Mouse (Mus musculus) embryonic facial prominence, embryonic 11.5 days (tissue): ENCODE results near the gene Lsp1. TPM values are rescaled to one million over a fixed set of nuclear protein-coding genes. Genes with fewer than 3 reads are reported as not detected.

Experiments
- ATAC-seq: fragments of 200-750 bp; cut with Nextera tagmentation; replicated peaks from 2 replicates; pipeline ENCODE4 v1.8.0; 2017; ENCODE audit warnings: low read depth; ENCODE audit not compliant: insufficient number of reproducible peaks, low FRiP score, low TSS enrichment
- DNase-seq: peaks from one replicate; pipeline ENCODE4 v3.0.0-alpha.2; 2015; ENCODE audit warnings: low spot score
- H3K27ac ChIP-seq: fragments of 300-500 bp; sonication (generic); replicated peaks from 2 replicates; pipeline ENCODE4 v1.5.1; 2014; ENCODE audit warnings: mild to moderate bottlenecking, low read depth, low read length, control low read depth
- H3K27me3 ChIP-seq: fragments of 300-500 bp; sonication (generic); 2 replicates; pipeline ENCODE4 v1.6.1; 2014; ENCODE audit warnings: mild to moderate bottlenecking, low read length, moderate library complexity, mixed read lengths; ENCODE audit not compliant: control insufficient read depth, insufficient read depth
- H3K36me3 ChIP-seq: fragments of 300-500 bp; sonication (generic); replicated peaks from 2 replicates; pipeline ENCODE4 v1.6.1; 2014; ENCODE audit warnings: low read depth, mild to moderate bottlenecking, low read length, moderate library complexity, mixed read lengths; ENCODE audit not compliant: control insufficient read depth, insufficient read depth
- H3K4me1 ChIP-seq: fragments of 300-500 bp; sonication (generic); 2 replicates; pipeline ENCODE4 v1.6.1; 2014; ENCODE audit warnings: low read length, mixed read lengths; ENCODE audit not compliant: control insufficient read depth, insufficient read depth
- H3K4me2 ChIP-seq: fragments of 300-500 bp; sonication (generic); 2 replicates; pipeline ENCODE4 v1.6.1; 2014; ENCODE audit warnings: low read depth, mild to moderate bottlenecking, control low read depth, low read length, moderate library complexity
- H3K4me3 ChIP-seq: fragments of 300-500 bp; sonication (generic); 2 replicates; pipeline ENCODE4 v1.5.1; 2014; ENCODE audit warnings: low read depth, low read length, control low read depth
- H3K9ac ChIP-seq: fragments of 300-500 bp; sonication (generic); replicated peaks from 2 replicates; pipeline ENCODE4 v1.6.1; 2014; ENCODE audit warnings: mild to moderate bottlenecking, control low read depth, low read length
- H3K9me3 ChIP-seq: fragments of 300-500 bp; sonication (generic); replicated peaks from 2 replicates; pipeline ENCODE4 v1.6.1; 2016; ENCODE audit warnings: mild to moderate bottlenecking, low read length, inconsistent platforms, mixed read lengths; ENCODE audit not compliant: control insufficient read depth
- WGBS: fragments of 180-500 bp; shearing (Covaris S2); extraction: QIAGEN DNeasy Blood & Tissue Kit; methylation state at CpG from one replicate; pipeline ENCODE4 v1.1.7; 2014; 5-methylcytosine and 5-hydroxymethylcytosine counted together
- polyA plus RNA-seq: library from polyadenylated mRNA; unstranded; fragments of >200 nt; fragmentation: Nextera tagmentation; extraction: Ambion mirVana; gene quantifications from 2 replicates; pipeline ENCODE4 v1.2.1, GENCODE M21; 2014

Gene Lsp1
- polyA plus RNA-seq, 1 experiment from 2014 or later = 23.3 TPM

DNA sequence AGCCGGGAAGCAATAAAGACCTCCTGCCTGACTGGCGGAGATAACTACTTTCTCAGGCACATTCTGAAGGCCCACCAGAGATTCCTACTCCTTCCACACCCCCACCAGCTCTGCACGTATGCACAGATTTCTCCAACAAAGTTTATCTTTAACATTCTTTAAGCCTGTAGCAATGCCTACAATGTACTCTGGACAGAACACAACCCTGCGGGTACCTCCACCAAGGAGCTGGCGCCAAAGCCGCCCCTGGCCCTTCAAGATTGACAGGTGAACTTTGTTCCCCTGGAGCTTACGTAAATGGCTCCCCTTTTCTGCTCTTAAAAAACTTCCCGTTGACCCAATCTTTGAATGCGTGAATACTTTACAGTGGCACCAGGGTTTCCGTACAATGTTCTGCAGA, 68.7 kb downstream of the Lsp1 start:
- Histone ChIP-seq H3K4me2 (no peak overlapping the region), H3K27me3 (no peaks in the 10 kb centered on the region; the same call in 1 of the 2 replicates), H3K4me1 (peaks cover 4% of the 10 kb centered on the region; the same call in 1 of the 2 replicates), H3K36me3 (no peaks in the 10 kb centered on the region), H3K9me3 (no peaks in the 10 kb centered on the region), H3K9ac (no peak overlapping the region), H3K4me3 (no peak overlapping the region), H3K27ac (no peak overlapping the region)
- no peak for ATAC-seq
- 68% methylated on average over 10 of the region's 10 CpGs for WGBS
- DNase-seq = no peak

- H3K9ac ChIP-seq = peak overlapping the region; percentile 82
- H3K36me3 ChIP-seq = no peaks in the 10 kb centered on the region; the same call in 1 of the 2 replicates
- ATAC-seq (no peak), DNase-seq (no peak)
- WGBS = 82% methylated on average over 4 of the region's 4 CpGs
- H3K9me3 ChIP-seq = no peaks in the 10 kb centered on the region
- no peak overlapping the region for H3K4me3 ChIP-seq
- peak overlapping the region; percentile 91; the same call in 1 of the 2 replicates for H3K27ac ChIP-seq
- H3K4me2 ChIP-seq = no peak overlapping the region
- no peaks in the 10 kb centered on the region; the same call in 1 of the 2 replicates for H3K4me1 ChIP-seq
- no peaks in the 10 kb centered on the region; the same call in 1 of the 2 replicates for H3K27me3 ChIP-seq
Measured at GRCm38 (mm10) chr7:142531973-142532521, 71.4 kb downstream of the Lsp1 start.

DNA sequence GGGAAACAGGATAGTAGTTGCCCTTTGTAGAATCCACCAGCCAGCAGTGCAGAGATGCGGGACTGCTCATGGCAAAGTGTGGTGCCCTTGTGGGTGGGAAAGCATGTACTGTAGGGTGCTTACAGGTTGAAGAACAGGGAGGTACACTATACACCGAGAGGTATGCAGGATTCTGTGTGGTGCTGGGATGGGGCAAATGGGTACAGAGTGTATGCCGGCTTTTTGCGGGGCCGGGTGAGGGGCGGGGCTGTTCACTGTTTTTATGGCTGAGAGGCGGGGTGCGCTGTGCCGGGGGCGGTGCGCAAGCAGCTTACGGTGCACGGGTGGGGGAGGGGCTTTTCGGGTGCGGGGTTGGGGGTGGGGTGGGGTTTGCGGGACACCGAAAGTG, 72.1 kb downstream of the Lsp1 start, which contains the start of gene Mrpl23:
Gene Mrpl23 (plus strand): TSS at position 16 of the 388 bp plus-strand sequence.
- Histone ChIP-seq H3K4me3 (peak within 1 kb of the TSS; percentile 55), H3K9me3 (no peaks in the 10 kb centered on the region), H3K36me3 (no peaks in the 10 kb centered on the region; the same call in 1 of the 2 replicates), H3K27me3 (no peaks in the 10 kb centered on the region; the same call in 1 of the 2 replicates), H3K4me2 (peak within 1 kb of the TSS; percentile 74), H3K4me1 (peaks cover under 1% of the 10 kb centered on the region; the same call in 1 of the 2 replicates), H3K27ac (peak within 1 kb of the TSS; percentile 91), H3K9ac (peak within 1 kb of the TSS; percentile 82)
- DNase-seq (no peak), ATAC-seq (peak; percentile 77)
- WGBS = 8% methylated on average over 17 of the region's 17 CpGs

DNA sequence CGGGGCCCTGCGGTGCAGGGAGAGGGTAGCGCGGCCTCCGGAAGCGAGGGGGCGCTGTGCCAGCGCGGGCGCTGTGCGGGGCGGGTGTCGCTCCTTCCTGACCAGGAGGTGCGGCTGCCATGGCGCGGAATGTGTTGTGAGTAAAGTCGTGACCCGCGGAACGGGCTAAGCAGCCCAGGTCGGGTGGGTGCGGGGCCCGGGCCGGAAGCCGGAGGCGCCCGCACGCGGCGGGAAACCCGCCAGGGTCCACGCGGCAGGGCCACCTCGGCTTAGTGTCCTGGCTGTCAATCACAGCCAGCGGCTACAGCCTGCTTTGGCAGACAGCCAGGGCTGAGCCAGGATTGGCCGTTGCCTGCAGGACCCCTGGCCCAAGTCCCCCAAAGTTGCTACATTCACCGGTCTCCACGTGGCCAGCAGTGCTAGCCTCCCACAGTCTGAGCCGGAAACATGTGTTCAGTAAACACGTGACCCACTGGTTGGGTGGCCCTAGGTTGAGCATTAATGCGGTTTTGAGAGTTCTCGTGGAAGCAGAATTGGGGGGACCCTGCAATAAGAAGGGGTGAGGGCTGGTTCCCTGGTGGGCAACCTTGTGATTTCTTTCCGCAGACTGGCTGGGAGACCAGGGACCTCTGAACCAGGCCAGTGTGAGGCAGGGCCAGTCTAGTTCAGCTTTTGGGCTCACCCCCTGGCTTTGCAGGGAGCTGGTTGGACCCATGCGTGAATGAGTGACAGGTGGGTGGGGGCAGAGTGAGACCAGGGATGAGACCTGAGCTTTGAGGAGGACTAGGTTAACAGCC, 72.6 kb downstream of the Lsp1 start:
- DNase-seq = peak; percentile 85
- ATAC-seq = peak; percentile 79
- Histone ChIP-seq H3K27ac (peak overlapping the region; percentile 91), H3K36me3 (no peaks in the 10 kb centered on the region; the same call in 1 of the 2 replicates), H3K4me2 (peak overlapping the region; percentile 74), H3K4me1 (peaks cover 2% of the 10 kb centered on the region; the same call in 1 of the 2 replicates), H3K4me3 (peak overlapping the region; percentile 55), H3K27me3 (no peaks in the 10 kb centered on the region; the same call in 1 of the 2 replicates), H3K9ac (peak overlapping the region; percentile 82), H3K9me3 (no peaks in the 10 kb centered on the region)
- 2% methylated on average over 43 of the region's 44 CpGs for WGBS

DNA sequence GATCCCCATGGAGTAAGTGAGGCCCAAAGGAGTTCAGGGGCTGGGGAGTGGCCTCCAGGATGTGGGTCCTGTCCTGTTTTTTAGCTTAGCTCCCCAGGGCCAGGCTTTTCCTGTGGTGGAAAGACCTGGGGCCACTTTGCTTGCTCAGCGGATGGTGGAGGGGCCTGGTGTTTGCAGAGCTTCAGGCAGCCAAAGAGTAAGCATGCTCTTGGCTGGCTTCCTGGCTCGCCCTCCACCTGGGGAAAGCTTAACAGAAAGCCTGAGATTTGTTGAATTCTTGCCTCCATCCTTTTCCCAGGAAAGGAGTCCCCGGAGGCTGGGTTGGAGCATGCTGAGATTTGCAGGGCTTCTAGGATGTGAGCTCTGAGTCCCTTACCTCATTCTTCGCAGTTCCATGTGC, 74.5 kb downstream of the Lsp1 start:
- Histone ChIP-seq H3K4me1 (peaks cover 8% of the 10 kb centered on the region; the same call in 1 of the 2 replicates), H3K27me3 (no peaks in the 10 kb centered on the region), H3K4me3 (no peak overlapping the region), H3K36me3 (no peaks in the 10 kb centered on the region; the same call in 1 of the 2 replicates), H3K4me2 (no peak overlapping the region), H3K27ac (peak overlapping the region; percentile 56), H3K9me3 (no peaks in the 10 kb centered on the region), H3K9ac (no peak overlapping the region)
- WGBS = 84% methylated on average over 4 of the region's 4 CpGs
- DNase-seq (no peak), ATAC-seq (no peak)

DNA sequence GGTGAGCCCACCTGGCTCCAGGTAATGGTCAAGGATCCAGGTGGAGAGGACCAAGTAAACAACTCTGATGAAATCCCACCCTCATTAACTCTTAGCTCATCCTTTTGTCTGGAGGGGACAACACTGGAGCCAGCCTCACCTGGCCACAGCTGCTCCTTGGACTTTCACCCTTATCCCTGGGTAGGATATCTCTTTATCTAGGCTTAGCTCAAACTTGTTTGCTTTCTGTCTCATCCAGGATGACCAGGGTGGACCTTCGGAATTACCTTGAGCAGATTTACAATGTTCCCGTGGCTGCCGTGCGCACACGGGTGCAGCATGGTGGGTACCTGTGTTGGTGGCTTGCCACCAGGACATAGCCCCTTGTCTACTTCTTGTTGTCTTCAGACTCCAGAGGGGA, 75.2 kb downstream of the Lsp1 start:
- 96% methylated on average over 5 of the region's 5 CpGs for WGBS
- no peak for ATAC-seq

GRCm38 (mm10) chr7:142537181-142537580, 76.6 kb downstream of the Lsp1 start:
- peak overlapping the region; percentile 90 for H3K27ac ChIP-seq
- H3K4me2 ChIP-seq = no peak overlapping the region
- H3K27me3 ChIP-seq = no peaks in the 10 kb centered on the region
- no peak overlapping the region for H3K4me3 ChIP-seq
- ATAC-seq (no peak), DNase-seq (no peak)
- 32% methylated on average over 5 of the region's 5 CpGs for WGBS
- no peaks in the 10 kb centered on the region for H3K9me3 ChIP-seq
- H3K4me1 ChIP-seq = peaks cover 8% of the 10 kb centered on the region; the same call in 1 of the 2 replicates
- peak overlapping the region; percentile 18 for H3K9ac ChIP-seq
- H3K36me3 ChIP-seq = no peaks in the 10 kb centered on the region; the same call in 1 of the 2 replicates

More for the DNA sequence above, 75.2 kb downstream of the Lsp1 start:
- Histone ChIP-seq H3K4me2 (no peak overlapping the region), H3K4me1 (peaks cover 8% of the 10 kb centered on the region; the same call in 1 of the 2 replicates), H3K36me3 (no peaks in the 10 kb centered on the region; the same call in 1 of the 2 replicates), H3K9ac (no peak overlapping the region), H3K4me3 (no peak overlapping the region), H3K27ac (no peak overlapping the region), H3K27me3 (no peaks in the 10 kb centered on the region), H3K9me3 (no peaks in the 10 kb centered on the region)
- DNase-seq = no peak
